Mouse (Mus musculus): Measurements from ENCODE around the gene Fcer1g.

GRCm38 (mm10) chr1:171193911-171194830 lies 40.0 kb downstream of the Fcer1g start:
- TF ChIP-seq CTCF (IDR thresholded peaks at IDR 0.05; ENCODE audit: borderline replicate concordance, extremely low read depth, insufficient read depth, insufficient read length) (no peak), POLR2A (IDR thresholded peaks at IDR 0.05; ENCODE audit: borderline replicate concordance, extremely low read depth, insufficient read depth, insufficient read length, poor library complexity, severe bottlenecking) (no peak)
